Mouse (Mus musculus) cortical plate, adult 2 months (tissue): ENCODE data around the gene Btrc. TPM values are rescaled to one million over a fixed set of nuclear protein-coding genes. Genes with fewer than 3 reads are reported as not detected.

ENCODE experiments used
- H3K27ac ChIP-seq: fragments of 200-500 bp; 2 replicates; pipeline ENCODE4 v1.5.1; 2012; ENCODE audit warnings: low read length, control low read depth, inconsistent platforms; ENCODE audit not compliant: insufficient read depth
- H3K4me1 ChIP-seq: fragments of 200-500 bp; 2 replicates; pipeline ENCODE4 v1.6.1; 2011; ENCODE audit warnings: low read length; ENCODE audit not compliant: control insufficient read depth, insufficient read depth
- H3K4me3 ChIP-seq: fragments of 200-500 bp; 2 replicates; pipeline ENCODE4 v1.5.1; 2011; ENCODE audit warnings: mild to moderate bottlenecking, low read length, control low read depth; ENCODE audit not compliant: insufficient read depth
- CTCF ChIP-seq: fragments of 200-500 bp; IDR thresholded peaks from 2 replicates; pipeline ENCODE4 v1.5.1; 2011; ENCODE audit warnings: mild to moderate bottlenecking, control low read depth, low read length; ENCODE audit not compliant: insufficient read depth; ENCODE audit errors: extremely low read depth
- POLR2A ChIP-seq: fragments of 200-500 bp; IDR thresholded peaks from 2 replicates; pipeline ENCODE4 v1.6.1; 2011; ENCODE audit warnings: mild to moderate bottlenecking, low read length, control low read depth; ENCODE audit not compliant: insufficient read depth; ENCODE audit errors: extremely low read depth
- polyA plus RNA-seq: library from polyadenylated mRNA; depleted of rRNA; stranded (reverse); fragments of >200 nt; gene quantifications from 2 replicates; pipeline ENCODE4 v1.2.3, GENCODE M21; 2012; rRNA removed

The Btrc gene
- polyA plus RNA-seq, 1 experiment = 70.8 TPM

- Histone ChIP-seq H3K4me3 (no peak overlapping the region), H3K27ac (no peak overlapping the region), H3K4me1 (peaks cover 2% of the 10 kb centered on the region; the same call in 1 of the 2 replicates)
- TF ChIP-seq POLR2A = no peak
- TF ChIP-seq CTCF = no peak
Measured at GRCm38 (mm10) chr19:45574941-45575631, 211.6 kb downstream of the Btrc start.

GRCm38 (mm10) chr19:45575632-45576001 is 212.1 kb downstream of the Btrc start:
- no peak overlapping the region for H3K27ac ChIP-seq
- TF ChIP-seq CTCF = no peak
- no peak for TF ChIP-seq POLR2A
- peaks cover 2% of the 10 kb centered on the region; the same call in 1 of the 2 replicates for H3K4me1 ChIP-seq
- H3K4me3 ChIP-seq = no peak overlapping the region

DNA sequence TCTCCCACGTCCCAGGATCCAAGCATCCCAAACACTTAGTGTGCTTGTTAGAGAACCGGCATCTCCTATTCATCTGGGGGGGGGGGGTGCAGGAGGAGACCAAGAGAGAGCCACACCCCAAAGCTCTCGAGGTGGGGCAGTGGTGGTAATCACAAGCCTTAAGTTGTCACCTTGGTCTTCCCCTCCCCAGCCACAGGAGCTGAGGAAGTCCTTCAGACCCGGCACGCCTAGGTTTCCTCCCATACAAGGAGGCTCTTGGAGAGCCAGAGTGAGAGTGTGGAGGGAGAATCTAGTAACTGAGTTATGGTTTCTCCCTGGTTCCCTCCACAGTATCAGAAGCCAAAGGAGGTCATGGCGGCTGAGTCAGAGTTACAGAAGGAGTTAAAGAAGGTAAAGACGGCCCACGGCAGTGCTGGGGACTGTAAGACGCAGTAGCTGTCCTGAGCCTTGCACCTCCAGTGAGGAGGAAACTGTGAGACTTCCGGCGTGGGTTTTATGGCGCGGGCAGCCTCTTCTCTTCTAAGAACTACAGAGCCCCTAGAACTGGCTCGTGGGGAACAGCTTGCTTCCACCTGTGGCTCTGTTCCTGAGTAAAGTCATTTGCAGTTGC is 213.7 kb downstream of the Btrc start:
- Histone ChIP-seq H3K27ac (no peak overlapping the region), H3K4me1 (peaks cover 2% of the 10 kb centered on the region; the same call in 1 of the 2 replicates), H3K4me3 (no peak overlapping the region)
- TF ChIP-seq CTCF (no peak), POLR2A (no peak)

- H3K4me1 ChIP-seq = peaks cover 2% of the 10 kb centered on the region; the same call in 1 of the 2 replicates
- no peak overlapping the region for H3K27ac ChIP-seq
- no peak for TF ChIP-seq POLR2A
- no peak for TF ChIP-seq CTCF
- H3K4me3 ChIP-seq = no peak overlapping the region
Measured at GRCm38 (mm10) chr19:45578976-45579375, 215.4 kb downstream of the Btrc start.

GRCm38 (mm10) chr19:45579416-45579815 is 215.9 kb downstream of the Btrc start:
- no peak overlapping the region for H3K27ac ChIP-seq
- peaks cover 2% of the 10 kb centered on the region; the same call in 1 of the 2 replicates for H3K4me1 ChIP-seq
- H3K4me3 ChIP-seq = no peak overlapping the region
- no peak for TF ChIP-seq CTCF
- no peak for TF ChIP-seq POLR2A

Other genes starting within 250 kb of the Btrc start
- not detected in 2 replicates for gene Tlx1, start 213.1 kb upstream of the Btrc start, polyA plus RNA-seq
- gene Lbx1, start 127.9 kb upstream of the Btrc start, polyA plus RNA-seq = 0.04 TPM in 1 of 2 replicates, not detected in the other
- 10.8 and 11.4 TPM in 2 replicates for gene Poll, start 196.8 kb downstream of the Btrc start, polyA plus RNA-seq
- 54.5 and 56.5 TPM in 2 replicates for gene Gm17018, start 196.9 kb downstream of the Btrc start, polyA plus RNA-seq